Mouse (Mus musculus): ENCODE data around the gene Uvrag. TPM values are rescaled to one million over a fixed set of nuclear protein-coding genes. Genes with fewer than 3 reads are reported as not detected.
"Not testable (repeated sequence)": the region's sequence is repeated elsewhere in the genome, so short reads cannot be mapped to it uniquely, and the experiment has no call there.

The Uvrag gene
- total RNA-seq, 4 experiments from 2014 or later, result 6.0 to 13.1 (median 11.5) TPM

DNA sequence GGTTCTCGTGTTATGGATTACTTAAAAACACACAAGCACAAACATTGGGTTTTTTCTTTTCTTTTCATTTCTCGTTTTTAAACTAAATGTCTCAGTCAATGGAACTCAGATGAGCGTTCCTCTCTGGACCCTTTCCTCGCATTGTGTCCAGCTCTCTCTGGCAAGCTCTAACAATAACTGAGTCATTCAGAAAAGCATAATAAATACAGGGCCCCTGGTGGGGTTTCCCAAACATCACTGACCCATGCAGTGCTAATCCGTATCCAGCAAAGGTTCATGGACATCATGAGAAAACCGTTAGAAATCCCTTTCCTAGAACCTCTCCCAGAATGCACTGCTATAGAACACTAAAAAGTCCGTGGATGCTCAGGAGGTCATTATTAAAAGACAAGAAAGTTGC is 156.6 kb downstream of the Uvrag start:
- DNase-seq (ENCODE audit: low spot score in 2 of 2), result no peak

DNA sequence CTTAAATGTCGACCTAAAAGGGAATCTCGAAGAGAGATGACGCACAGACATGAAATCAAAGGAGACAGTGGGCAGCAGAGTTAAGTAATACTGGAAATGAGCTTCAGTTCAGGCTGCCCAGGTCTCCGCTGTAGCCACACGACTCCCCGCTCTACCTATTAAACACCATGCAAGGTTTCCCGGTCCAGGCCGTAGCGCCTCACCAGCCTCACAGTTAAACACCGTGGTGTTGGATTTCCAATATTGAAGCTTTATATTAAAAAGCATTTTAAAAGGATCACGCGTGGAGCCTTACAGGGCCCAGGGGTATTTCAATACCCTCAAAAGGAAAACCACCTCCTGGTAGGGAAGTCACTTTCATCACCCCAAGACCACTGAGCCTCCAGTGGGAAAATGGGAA is 157.9 kb downstream of the Uvrag start:
- DNase-seq (ENCODE audit: low spot score in 2 of 2), result no peak

DNA sequence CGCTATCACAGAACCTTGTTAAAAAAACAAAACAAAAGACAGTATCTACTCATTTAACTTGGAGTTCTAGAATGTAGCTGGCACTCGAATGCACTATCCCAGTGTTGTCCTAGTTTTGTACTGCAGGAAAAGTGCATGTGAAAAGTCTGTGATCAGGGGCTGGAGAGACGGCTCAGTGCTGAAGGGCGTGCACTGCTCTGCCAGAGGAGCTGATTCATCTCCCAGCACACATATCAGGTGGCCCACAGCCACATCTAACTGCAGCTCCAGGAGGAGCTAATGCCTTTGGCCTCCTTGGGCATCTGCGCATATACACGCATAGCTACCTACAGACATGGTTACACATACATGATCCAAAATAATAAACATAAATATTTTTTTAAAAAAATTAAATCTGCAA is 159.5 kb downstream of the Uvrag start:
- no peak for DNase-seq (ENCODE audit: low spot score in 2 of 2)

GRCm38 (mm10) chr7:98976839-98977457 is 164.0 kb downstream of the Uvrag start:
- DNase-seq (ENCODE audit: low spot score in 2 of 2), result no peak

DNA sequence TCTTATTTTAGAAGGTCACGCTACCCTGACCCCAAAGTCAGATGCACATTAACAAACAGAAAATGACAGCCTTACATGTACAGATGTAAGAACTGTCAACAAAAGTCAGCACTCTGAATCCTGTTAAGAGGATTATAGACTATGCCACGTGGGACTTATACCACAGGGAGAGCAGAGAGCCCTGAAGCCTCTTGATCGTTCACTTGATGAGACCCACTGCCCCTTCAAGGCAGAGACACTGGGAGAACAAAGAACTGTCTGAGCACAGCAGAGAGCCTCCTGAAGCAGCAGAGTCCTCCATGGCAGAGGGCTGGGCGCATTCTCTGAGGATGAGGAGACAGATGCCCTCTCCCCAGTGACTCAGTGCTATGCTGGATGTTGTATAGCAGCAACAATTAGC is 166.4 kb downstream of the Uvrag start:
- DNase-seq (ENCODE audit: low spot score in 2 of 2), result no peak

- no peak for DNase-seq (ENCODE audit: low spot score in 2 of 2)
Observed at GRCm38 (mm10) chr7:98970721-98971120, 170.2 kb downstream of the Uvrag start.

GRCm38 (mm10) chr7:98968741-98969395 is 172.1 kb downstream of the Uvrag start:
- DNase-seq (ENCODE audit: low spot score in 2 of 2), result no peak

- no peak for DNase-seq (ENCODE audit: low spot score in 2 of 2)
Observed at GRCm38 (mm10) chr7:98968082-98968674, 172.8 kb downstream of the Uvrag start.

GRCm38 (mm10) chr7:98967672-98968071 is 173.3 kb downstream of the Uvrag start:
- no peak for DNase-seq (ENCODE audit: low spot score in 2 of 2)

- not testable (repeated sequence) for DNase-seq (ENCODE audit: low spot score in 2 of 2)
Observed at GRCm38 (mm10) chr7:98963581-98963980, 177.4 kb downstream of the Uvrag start.

GRCm38 (mm10) chr7:98962547-98963311 is 178.2 kb downstream of the Uvrag start:
- DNase-seq (ENCODE audit: low spot score in 2 of 2), result peak; percentile 38 to 45

- DNase-seq (ENCODE audit: low spot score in 2 of 2), result no peak
Observed at GRCm38 (mm10) chr7:98962074-98962473, 178.9 kb downstream of the Uvrag start.

- DNase-seq (ENCODE audit: low spot score in 2 of 2), result no peak
Observed at GRCm38 (mm10) chr7:98960274-98960673, 180.7 kb downstream of the Uvrag start.

- DNase-seq (ENCODE audit: low spot score in 2 of 2), result no peak
Observed at GRCm38 (mm10) chr7:98959246-98959645, 181.7 kb downstream of the Uvrag start.

- DNase-seq (ENCODE audit: low spot score in 2 of 2), result no peak
Observed at GRCm38 (mm10) chr7:98958172-98958571, 182.8 kb downstream of the Uvrag start.

GRCm38 (mm10) chr7:98957111-98957741 is 183.7 kb downstream of the Uvrag start:
- no peak for DNase-seq (ENCODE audit: low spot score in 2 of 2)

- no peak for DNase-seq (ENCODE audit: low spot score in 2 of 2)
Observed at GRCm38 (mm10) chr7:98956609-98957008, 184.3 kb downstream of the Uvrag start.

GRCm38 (mm10) chr7:98953649-98954048 is 187.3 kb downstream of the Uvrag start:
- DNase-seq (ENCODE audit: low spot score in 2 of 2), result no peak

GRCm38 (mm10) chr7:98944986-98945385 is 196.0 kb downstream of the Uvrag start:
- no peak for DNase-seq (ENCODE audit: low spot score in 2 of 2)

GRCm38 (mm10) chr7:98943687-98944086 is 197.3 kb downstream of the Uvrag start:
- no peak for DNase-seq (ENCODE audit: low spot score in 2 of 2)

GRCm38 (mm10) chr7:98942746-98943145 is 198.2 kb downstream of the Uvrag start:
- DNase-seq (ENCODE audit: low spot score in 2 of 2), result no peak

- DNase-seq (ENCODE audit: low spot score in 2 of 2), result no peak
Observed at GRCm38 (mm10) chr7:98939194-98939593, 201.7 kb downstream of the Uvrag start.
